22 mouse cellular contexts compared by ENCODE assay signal in genomic region chr9:122314386-122314785, GRCm38 (mm10). TPM values are rescaled to one million over a fixed set of nuclear protein-coding genes. Genes with fewer than 3 reads are reported as not detected.
A peak's percentile ranks its signal among the peaks of the same experiment; 100 is the strongest.
DNase-seq lines count a peak whose midpoint lies in the region; TF ChIP-seq lines count a peak whose summit lies in the region.
"Had no signal": no experiment of that assay in that cellular context is flagged by ENCODE, and none has a peak within 500 bp of the region (broad histone marks: within the 10 kb centered on the region; RNA-seq: fewer than 3 reads in every experiment).

No protein-coding gene starts in this region.

- 84% methylated on average over 6 of the region's 6 CpGs for WGBS in heart, embryonic 10.5 days
- WGBS in heart, adult 2 months = 80% methylated on average over 6 of the region's 6 CpGs

- H3K4me1 ChIP-seq in heart, embryonic 10.5 days = peaks cover 5% of the 10 kb centered on the region
- H3K4me1 ChIP-seq in heart, adult 2 months (ENCODE audit: control insufficient read depth, insufficient read depth, low read length) = no peaks in the 10 kb centered on the region; the same call in 1 of the 2 replicates

- H3K9ac ChIP-seq in heart, adult 2 months (ENCODE audit: low read depth, low read length) = no peak overlapping the region
- H3K9ac ChIP-seq: embryonic facial prominence, embryonic 13.5 days; embryonic facial prominence, embryonic 15.5 days; forebrain, embryonic 13.5 days; forebrain, embryonic 15.5 days; forebrain, postnatal 0 days had no signal

- H3K36me3 ChIP-seq in heart, embryonic 10.5 days = no peaks in the 10 kb centered on the region
- H3K36me3 ChIP-seq in heart, adult 2 months (ENCODE audit: control insufficient read depth, insufficient read depth, low read length) = no peaks in the 10 kb centered on the region
- H3K36me3 ChIP-seq: embryonic facial prominence, embryonic 13.5 days; embryonic facial prominence, embryonic 15.5 days; forebrain, embryonic 15.5 days had no signal

- H3K4me3 ChIP-seq in heart, embryonic 10.5 days = no peak overlapping the region
- no peak overlapping the region for H3K4me3 ChIP-seq in heart, adult 2 months
- H3K4me3 ChIP-seq in gastrocnemius, adult 2 months = no peak overlapping the region
- H3K4me3 ChIP-seq: embryonic facial prominence, embryonic 13.5 days; embryonic facial prominence, embryonic 15.5 days; forebrain, embryonic 13.5 days; forebrain, embryonic 15.5 days had no signal

- intact Hi-C loops in heart, adult 2 months (cut with DNase I) = loop anchor here (10.0 kb wide), 1 partner anchor 300 kb away; no protein-coding TSS in a partner anchor
- intact Hi-C loops in gastrocnemius, adult 2 months (cut with DNase I) = no loop called here

- TF ChIP-seq EP300 in heart, adult 2 months (IDR thresholded peaks at IDR 0.05; ENCODE audit: insufficient read depth, low read depth, low read length) = no peak

- H3K9me3 ChIP-seq in heart, embryonic 10.5 days = no peaks in the 10 kb centered on the region
- H3K9me3 ChIP-seq: embryonic facial prominence, embryonic 13.5 days; embryonic facial prominence, embryonic 15.5 days; forebrain, embryonic 13.5 days; forebrain, embryonic 15.5 days had no signal

- H3K79me2 ChIP-seq in heart, adult 2 months (replicated peaks; ENCODE audit: control insufficient read depth, insufficient read depth, low read length) = no peaks in the 10 kb centered on the region

- no peak for TF ChIP-seq CTCF in heart, adult 2 months (IDR thresholded peaks at IDR 0.05)
- TF ChIP-seq CTCF in gastrocnemius, adult 2 months (IDR thresholded peaks at IDR 0.05) = no peak

- H3K27me3 ChIP-seq in heart, embryonic 10.5 days (ENCODE audit: insufficient read depth, poor library complexity, severe bottlenecking) = no peaks in the 10 kb centered on the region
- no peaks in the 10 kb centered on the region for H3K27me3 ChIP-seq in heart, adult 2 months (ENCODE audit: control insufficient read depth, insufficient read depth, low read length)
- H3K27me3 ChIP-seq: embryonic facial prominence, embryonic 13.5 days; embryonic facial prominence, embryonic 15.5 days; forebrain, embryonic 13.5 days had no signal

- no peak for TF ChIP-seq POLR2A in heart, adult 2 months (IDR thresholded peaks at IDR 0.05; ENCODE audit: insufficient read depth, low read depth, low read length)

- peak; percentile 36 for DNase-seq in heart, embryonic 10.5 days (ENCODE audit: low spot score)
- no peak for DNase-seq in heart, adult 2 months
- DNase-seq in adipocyte (ENCODE audit: low spot score) = peak; percentile 59
- peak; percentile 16 for DNase-seq in brain, adult 2 months (ENCODE audit: low read depth, low spot score)
- peak; percentile 73 for DNase-seq in gonadal fat pad, adult 2 months (ENCODE audit: low read depth)
- no peak for DNase-seq in left cerebral cortex, adult 8-10 months (ENCODE audit: low spot score in 2 of 2)
- no peak for DNase-seq in gastrocnemius, adult 2 months
- DNase-seq: adrenal gland, adult 8-10 months; adrenal gland, postnatal 14 days; adrenal gland, postnatal 36 days; cerebellum, adult 11 months; cerebellum, adult 18-20 months; cerebellum, adult 8-10 months; cerebellum, adult 9-11 months; cerebellum, postnatal 14 days; cerebellum, postnatal 36 days; embryo, embryonic 11 days; forebrain, postnatal 0 days had no signal

- H3K27ac ChIP-seq in heart, embryonic 10.5 days = no peak overlapping the region
- H3K27ac ChIP-seq in heart, adult 2 months = no peak overlapping the region
- no peak overlapping the region for H3K27ac ChIP-seq in gastrocnemius, adult 2 months
- H3K27ac ChIP-seq: embryonic facial prominence, embryonic 13.5 days; embryonic facial prominence, embryonic 15.5 days; forebrain, embryonic 13.5 days; forebrain, embryonic 15.5 days had no signal

RNA-seq across cellular contexts. Expression of gene Ano10, which starts 20.2 kb away (rescaled TPM):
- 31.4 and 36.7 TPM in 2 replicates for polyA plus RNA-seq in heart, embryonic 10.5 days (2016; fragmentation: Nextera tagmentation; extraction: Ambion mirVana)
- 100 to 1,000 TPM; 180 to 214 TPM for total RNA-seq in heart, adult 2 months (2021)
- polyA plus RNA-seq in heart, adult 2 months (2012; rRNA removed) = 167 and 286 TPM in 2 replicates
- 99.7 and 127 TPM in 2 replicates for polyA plus RNA-seq in gonadal fat pad, adult 2 months (2012; rRNA removed)
- total RNA-seq in left cerebral cortex, adult 8-10 months (2022) = 10 to 100 TPM; 28.5 to 29.8 (median 29.6) TPM
- total RNA-seq in gastrocnemius, adult 2 months (2021) = 10 to 100 TPM; 40.7 to 49.0 TPM

RNA-seq across cellular contexts. Expression of gene Abhd5, which starts 37.0 kb away (rescaled TPM):
- polyA plus RNA-seq in heart, embryonic 10.5 days (2016; fragmentation: Nextera tagmentation; extraction: Ambion mirVana) = 17.2 and 18.8 TPM in 2 replicates
- 10 to 100 TPM; 53.3 to 63.2 TPM for total RNA-seq in heart, adult 2 months (2021)
- polyA plus RNA-seq in heart, adult 2 months (2012; rRNA removed) = 31.8 and 52.8 TPM in 2 replicates
- polyA plus RNA-seq in gonadal fat pad, adult 2 months (2012; rRNA removed) = 54.8 and 80.6 TPM in 2 replicates
- 10 to 100 TPM; 19.4 to 20.9 (median 20.0) TPM for total RNA-seq in left cerebral cortex, adult 8-10 months (2022)
- 10 to 100 TPM; 41.2 to 53.5 TPM for total RNA-seq in gastrocnemius, adult 2 months (2021)

Comparison
In these comparisons a context has a peak if more than half of its experiments do, and no peak if none do; other contexts are left out.
1. DNase-seq: peak in heart, embryonic 10.5 days (single experiment), adipocyte (single experiment), brain, adult 2 months (single experiment) and gonadal fat pad, adult 2 months (single experiment); none in heart, adult 2 months (0 of 2), left cerebral cortex, adult 8-10 months (0 of 2) and gastrocnemius, adult 2 months (single experiment).